Mouse (Mus musculus): ENCODE measurements around the gene Soga1.
A peak's percentile ranks its signal among the peaks of the same experiment; 100 is the strongest.

Soga1 gene

GRCm38 (mm10) chr2:157035371-157035770 lies 43.7 kb downstream of the Soga1 start:
- no peak for DNase-seq

GRCm38 (mm10) chr2:157030804-157031203 lies 48.2 kb downstream of the Soga1 start:
- DNase-seq: peak; percentile 92

DNA sequence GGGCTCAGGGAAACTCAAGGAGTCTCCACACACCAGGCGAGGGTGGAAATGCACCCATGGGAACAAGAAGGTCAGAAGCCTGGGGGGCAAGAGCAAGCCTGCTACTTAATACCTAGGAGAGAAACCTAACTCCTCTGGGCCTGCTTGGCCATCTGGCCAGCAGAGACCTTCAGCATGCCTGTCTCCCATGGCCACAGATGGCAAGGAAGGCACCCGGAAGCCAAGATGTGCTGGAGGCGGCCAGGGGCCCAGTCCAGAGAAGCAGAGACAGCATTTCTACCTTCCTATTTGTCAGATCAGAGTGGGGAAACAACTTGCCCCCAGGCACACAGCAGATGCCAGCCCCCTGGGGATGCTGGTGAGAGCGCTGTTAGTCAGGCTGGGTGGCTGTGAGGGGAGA lies 50.8 kb downstream of the Soga1 start:
- no peak for DNase-seq

GRCm38 (mm10) chr2:157027106-157028008 lies 51.7 kb downstream of the Soga1 start:
- DNase-seq: peak; percentile 35

GRCm38 (mm10) chr2:157021156-157021555 lies 57.9 kb downstream of the Soga1 start:
- DNase-seq: no peak

- no peak for DNase-seq
These were observed 59.8 kb downstream of the Soga1 start for GRCm38 (mm10) chr2:157019228-157019627.

GRCm38 (mm10) chr2:157016529-157017270 lies 62.4 kb downstream of the Soga1 start:
- DNase-seq: peak; percentile 18

- no peak for DNase-seq
These were observed 66.7 kb downstream of the Soga1 start for GRCm38 (mm10) chr2:157012341-157012740.

DNA sequence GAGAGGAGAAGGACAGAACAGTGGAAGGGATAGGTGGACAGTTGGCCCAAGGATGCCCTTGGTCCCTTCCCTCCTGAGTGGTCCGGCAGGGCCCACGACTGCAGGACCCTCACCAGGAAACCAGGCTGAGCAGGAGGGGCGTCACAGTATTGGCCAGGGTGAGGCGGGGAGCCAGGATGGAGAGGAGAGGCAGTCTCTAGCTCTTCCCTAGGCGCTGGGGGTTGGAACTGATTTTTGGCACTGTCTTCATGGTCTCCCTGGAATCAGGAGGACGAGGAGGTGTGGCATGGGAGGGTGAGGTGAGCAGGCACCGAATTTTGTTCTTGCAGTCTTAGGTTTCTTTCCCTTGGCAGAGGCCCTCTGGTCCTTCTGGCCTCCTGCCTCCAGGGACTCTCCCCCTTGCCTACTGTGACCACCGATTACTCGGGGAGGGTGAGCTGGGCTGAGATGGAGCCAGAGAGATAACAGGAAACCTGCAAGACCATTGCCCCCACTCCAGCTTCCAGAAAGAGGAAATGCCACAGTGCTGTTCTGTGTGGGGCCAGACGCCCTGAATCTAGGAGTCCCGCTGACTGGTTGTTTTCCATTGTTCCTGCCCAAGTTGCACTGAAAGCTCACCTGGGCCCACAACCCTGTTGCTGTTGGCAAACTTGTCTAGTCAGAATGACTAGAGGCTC lies 68.3 kb downstream of the Soga1 start:
- no peak for DNase-seq

- DNase-seq: peak; percentile 35
These were observed 68.9 kb downstream of the Soga1 start for GRCm38 (mm10) chr2:157010121-157010520.

GRCm38 (mm10) chr2:157008509-157008908 lies 70.5 kb downstream of the Soga1 start:
- no peak for DNase-seq

- no peak for DNase-seq
These were observed 71.8 kb downstream of the Soga1 start for GRCm38 (mm10) chr2:157007234-157007596.

- peak; percentile 91 for DNase-seq
These were observed 72.4 kb downstream of the Soga1 start, which contains the start of gene Dsn1 for GRCm38 (mm10) chr2:157006511-157007233. Dsn1 (minus strand) TSS chr2:157007154.

- DNase-seq: no peak
These were observed 76.7 kb downstream of the Soga1 start for GRCm38 (mm10) chr2:157002321-157002720.

DNA sequence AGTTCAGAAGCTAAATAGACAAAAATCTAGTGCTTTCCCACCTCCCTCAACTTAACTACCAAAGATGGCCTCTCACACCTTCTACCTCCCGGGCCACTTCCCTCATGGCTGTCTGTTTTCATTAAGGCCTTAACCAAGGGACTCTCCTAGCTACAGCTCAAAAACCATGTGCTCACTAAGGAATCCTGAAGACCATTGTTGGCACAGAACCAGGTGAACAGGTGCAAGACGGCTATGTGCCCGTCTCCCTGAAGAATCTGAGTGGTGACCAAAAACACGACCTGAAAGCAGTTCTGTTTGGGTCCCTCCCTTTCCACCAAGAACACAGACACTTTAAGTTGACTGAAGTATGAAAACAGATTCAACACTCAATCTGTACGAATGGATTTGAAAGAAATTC lies 80.8 kb downstream of the Soga1 start:
- no peak for DNase-seq

DNA sequence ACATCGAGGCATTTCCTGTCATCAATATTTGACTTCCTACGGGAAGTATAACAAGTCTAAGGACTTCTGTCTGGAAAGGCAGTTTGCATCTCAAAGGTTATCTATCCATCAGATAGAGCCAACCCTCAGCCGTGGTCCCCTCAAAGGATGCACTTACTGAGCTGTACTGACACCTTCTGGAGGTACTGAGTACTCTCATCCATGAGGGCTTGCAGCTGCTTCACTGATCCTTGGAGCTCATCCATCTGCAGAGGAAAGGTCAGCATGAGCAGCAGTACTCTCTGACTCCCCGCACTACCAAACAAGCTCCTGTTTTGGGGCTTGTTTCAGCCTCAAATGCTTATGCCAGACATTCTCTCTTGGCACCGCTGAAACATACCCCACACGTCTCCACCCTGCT lies 82.5 kb downstream of the Soga1 start:
- peak; percentile 63 for DNase-seq

GRCm38 (mm10) chr2:156991470-156992319 lies 87.4 kb downstream of the Soga1 start, which contains the start of gene Ndrg3:
Ndrg3 (minus strand) TSS chr2:156992056.
- peak; percentile 98 for DNase-seq

DNA sequence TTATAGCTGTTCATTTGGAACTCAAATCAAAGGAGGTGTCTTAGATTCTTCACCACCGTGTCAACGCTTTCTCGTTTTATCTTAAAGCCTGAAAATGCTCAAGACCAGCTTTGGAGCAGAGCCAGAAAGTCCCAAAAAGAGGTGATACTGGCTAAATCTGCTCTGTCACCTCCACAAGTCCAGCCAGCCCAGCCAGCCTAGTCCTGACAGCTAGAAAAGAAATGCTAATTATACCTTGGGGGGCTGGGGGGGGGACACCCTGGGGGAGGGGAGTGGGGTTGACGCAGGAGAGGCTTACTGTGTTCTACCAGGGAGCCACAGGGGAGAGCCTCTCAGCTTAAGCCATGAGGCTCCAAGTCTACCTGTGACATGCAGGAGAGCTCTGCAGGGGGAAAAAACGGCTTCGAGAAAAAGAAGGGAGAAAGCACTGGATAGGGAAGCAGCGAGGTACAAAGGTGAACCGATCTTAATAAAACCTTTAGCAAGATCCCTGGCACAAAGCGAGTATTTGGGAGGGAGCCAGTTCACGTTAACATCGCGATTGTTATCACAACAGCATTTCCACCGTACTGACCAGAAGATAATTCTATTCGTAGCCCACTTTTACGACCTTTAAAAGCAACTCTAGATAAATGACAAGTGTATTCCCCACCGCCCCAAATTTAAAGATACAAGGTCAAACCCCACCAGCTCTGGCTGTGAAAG lies 88.2 kb downstream of the Soga1 start:
- no peak for DNase-seq

GRCm38 (mm10) chr2:156987316-156987715 lies 91.7 kb downstream of the Soga1 start:
- DNase-seq: no peak

DNA sequence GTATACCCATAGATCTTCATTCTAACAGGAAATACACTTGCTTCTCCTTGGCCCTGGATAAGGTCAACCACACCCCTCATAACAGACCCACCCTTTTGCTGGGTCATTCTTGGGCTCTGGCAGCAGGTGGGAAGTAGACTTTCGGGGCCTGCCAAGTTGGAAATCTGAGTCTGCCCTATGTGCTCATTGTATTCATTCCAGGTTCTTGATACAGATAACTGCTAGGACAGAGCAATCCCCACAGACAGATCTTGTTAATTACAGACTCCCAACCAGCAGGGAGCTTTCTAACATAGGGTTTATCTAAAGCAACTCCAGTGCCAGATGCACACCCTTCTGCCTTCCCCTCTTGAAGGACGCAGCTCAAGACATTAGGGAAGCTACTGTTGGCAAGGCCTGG lies 96.2 kb downstream of the Soga1 start:
- DNase-seq: peak; percentile 42

DNA sequence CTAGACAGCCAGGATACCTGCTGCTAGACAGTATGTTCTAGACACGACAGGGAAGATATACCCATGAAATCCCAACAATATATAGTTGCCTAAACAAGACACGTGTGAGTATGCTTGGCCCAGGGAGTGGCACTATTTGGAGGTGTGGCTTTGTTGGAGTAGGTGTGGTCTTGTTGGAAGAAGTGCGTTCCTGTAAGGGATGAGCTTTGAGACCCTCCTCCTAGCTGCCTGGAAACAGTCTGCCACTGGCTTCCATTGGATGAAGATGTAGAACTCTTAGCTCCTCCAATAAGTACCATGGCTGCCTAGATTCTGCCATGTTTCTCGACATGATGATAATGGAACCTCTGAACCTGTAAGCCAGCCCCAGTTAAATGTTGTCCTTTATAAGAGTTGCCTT lies 97.8 kb downstream of the Soga1 start:
- no peak for DNase-seq
